Mouse (Mus musculus): ENCODE data around the gene Neurl1a. TPM values are rescaled to one million over a fixed set of nuclear protein-coding genes. Genes with fewer than 3 reads are reported as not detected.

The Neurl1a gene
- polyA plus RNA-seq, 1 experiment from 2014 or later = 5.9 TPM

GRCm38 (mm10) chr19:47213470-47213869, 34.9 kb downstream of the Neurl1a start:
- ATAC-seq (ENCODE audit: low FRiP score, low TSS enrichment) = no peak
- Histone ChIP-seq H3K9ac (ENCODE audit: low read depth, low read length) (no peak overlapping the region), H3K9me3 (ENCODE audit: control insufficient read depth, low read length) (no peaks in the 10 kb centered on the region), H3K4me1 (ENCODE audit: control insufficient read depth, insufficient read depth, low read length) (no peaks in the 10 kb centered on the region), H3K36me3 (ENCODE audit: control insufficient read depth, insufficient read depth, low read length) (no peaks in the 10 kb centered on the region), H3K27me3 (ENCODE audit: control insufficient read depth, insufficient read depth, low read length) (no peaks in the 10 kb centered on the region), H3K4me2 (replicated peaks; ENCODE audit: low read depth, low read length) (no peak overlapping the region), H3K27ac (ENCODE audit: low read depth, low read length) (no peak overlapping the region), H3K4me3 (ENCODE audit: low read length) (no peak overlapping the region)
- 71% methylated on average over 1 of the region's 1 CpGs for WGBS

- ATAC-seq (ENCODE audit: low FRiP score, low TSS enrichment) = no peak
- Histone ChIP-seq H3K27me3 (ENCODE audit: control insufficient read depth, insufficient read depth, low read length) (no peaks in the 10 kb centered on the region), H3K36me3 (ENCODE audit: control insufficient read depth, insufficient read depth, low read length) (no peaks in the 10 kb centered on the region), H3K4me2 (replicated peaks; ENCODE audit: low read depth, low read length) (no peak overlapping the region), H3K27ac (ENCODE audit: low read depth, low read length) (no peak overlapping the region), H3K4me1 (ENCODE audit: control insufficient read depth, insufficient read depth, low read length) (no peaks in the 10 kb centered on the region), H3K9ac (ENCODE audit: low read depth, low read length) (no peak overlapping the region), H3K4me3 (ENCODE audit: low read length) (no peak overlapping the region), H3K9me3 (ENCODE audit: control insufficient read depth, low read length) (no peaks in the 10 kb centered on the region)
- WGBS = 84% methylated on average over 5 of the region's 5 CpGs
These were observed 38.1 kb downstream of the Neurl1a start for GRCm38 (mm10) chr19:47216766-47217165.

GRCm38 (mm10) chr19:47219622-47220021, 41.0 kb downstream of the Neurl1a start:
- 77% methylated on average over 4 of the region's 4 CpGs for WGBS
- H3K9ac ChIP-seq (ENCODE audit: low read depth, low read length) = no peak overlapping the region
- no peaks in the 10 kb centered on the region for H3K27me3 ChIP-seq (ENCODE audit: control insufficient read depth, insufficient read depth, low read length)
- H3K9me3 ChIP-seq (ENCODE audit: control insufficient read depth, low read length) = no peaks in the 10 kb centered on the region
- H3K4me1 ChIP-seq (ENCODE audit: control insufficient read depth, insufficient read depth, low read length) = peaks cover 7% of the 10 kb centered on the region; the same call in 1 of the 2 replicates
- H3K4me2 ChIP-seq (replicated peaks; ENCODE audit: low read depth, low read length) = no peak overlapping the region
- no peak for ATAC-seq (ENCODE audit: low FRiP score, low TSS enrichment)
- no peak overlapping the region for H3K27ac ChIP-seq (ENCODE audit: low read depth, low read length)
- no peak overlapping the region for H3K4me3 ChIP-seq (ENCODE audit: low read length)
- no peaks in the 10 kb centered on the region for H3K36me3 ChIP-seq (ENCODE audit: control insufficient read depth, insufficient read depth, low read length)

- no peak for ATAC-seq (ENCODE audit: low FRiP score, low TSS enrichment)
- Histone ChIP-seq H3K4me2 (replicated peaks; ENCODE audit: low read depth, low read length) (no peak overlapping the region), H3K27me3 (ENCODE audit: control insufficient read depth, insufficient read depth, low read length) (no peaks in the 10 kb centered on the region), H3K9ac (ENCODE audit: low read depth, low read length) (no peak overlapping the region), H3K27ac (ENCODE audit: low read depth, low read length) (no peak overlapping the region), H3K9me3 (ENCODE audit: control insufficient read depth, low read length) (no peaks in the 10 kb centered on the region), H3K36me3 (ENCODE audit: control insufficient read depth, insufficient read depth, low read length) (no peaks in the 10 kb centered on the region), H3K4me1 (ENCODE audit: control insufficient read depth, insufficient read depth, low read length) (peaks cover 7% of the 10 kb centered on the region; the same call in 1 of the 2 replicates), H3K4me3 (ENCODE audit: low read length) (no peak overlapping the region)
- WGBS = 84% methylated on average over 2 of the region's 2 CpGs
These were observed 41.6 kb downstream of the Neurl1a start for GRCm38 (mm10) chr19:47220232-47220631.

- Histone ChIP-seq H3K27me3 (ENCODE audit: control insufficient read depth, insufficient read depth, low read length) (no peaks in the 10 kb centered on the region), H3K4me2 (replicated peaks; ENCODE audit: low read depth, low read length) (no peak overlapping the region), H3K9ac (ENCODE audit: low read depth, low read length) (no peak overlapping the region), H3K9me3 (ENCODE audit: control insufficient read depth, low read length) (no peaks in the 10 kb centered on the region), H3K27ac (ENCODE audit: low read depth, low read length) (no peak overlapping the region), H3K4me3 (ENCODE audit: low read length) (no peak overlapping the region), H3K4me1 (ENCODE audit: control insufficient read depth, insufficient read depth, low read length) (peaks cover 7% of the 10 kb centered on the region; the same call in 1 of the 2 replicates), H3K36me3 (ENCODE audit: control insufficient read depth, insufficient read depth, low read length) (no peaks in the 10 kb centered on the region)
- no peak for ATAC-seq (ENCODE audit: low FRiP score, low TSS enrichment)
- WGBS = 91% methylated on average over 4 of the region's 4 CpGs
These were observed 42.4 kb downstream of the Neurl1a start for GRCm38 (mm10) chr19:47221006-47221405.

- Histone ChIP-seq H3K4me1 (ENCODE audit: control insufficient read depth, insufficient read depth, low read length) (peaks cover 7% of the 10 kb centered on the region; the same call in 1 of the 2 replicates), H3K27ac (ENCODE audit: low read depth, low read length) (no peak overlapping the region), H3K9me3 (ENCODE audit: control insufficient read depth, low read length) (no peaks in the 10 kb centered on the region), H3K36me3 (ENCODE audit: control insufficient read depth, insufficient read depth, low read length) (no peaks in the 10 kb centered on the region), H3K4me3 (ENCODE audit: low read length) (no peak overlapping the region), H3K27me3 (ENCODE audit: control insufficient read depth, insufficient read depth, low read length) (no peaks in the 10 kb centered on the region), H3K9ac (ENCODE audit: low read depth, low read length) (no peak overlapping the region), H3K4me2 (replicated peaks; ENCODE audit: low read depth, low read length) (no peak overlapping the region)
- WGBS = 73% methylated on average over 7 of the region's 7 CpGs
- ATAC-seq (ENCODE audit: low FRiP score, low TSS enrichment) = no peak
These were observed 43.0 kb downstream of the Neurl1a start for GRCm38 (mm10) chr19:47221500-47222153.

GRCm38 (mm10) chr19:47222154-47222840, 43.7 kb downstream of the Neurl1a start:
- ATAC-seq (ENCODE audit: low FRiP score, low TSS enrichment) = peak; percentile 43; the same call in 1 of the 2 replicates
- 79% methylated on average over 8 of the region's 8 CpGs for WGBS
- no peak overlapping the region for H3K4me3 ChIP-seq (ENCODE audit: low read length)

GRCm38 (mm10) chr19:47222841-47223557, 44.4 kb downstream of the Neurl1a start:
- peaks cover 7% of the 10 kb centered on the region; the same call in 1 of the 2 replicates for H3K4me1 ChIP-seq (ENCODE audit: control insufficient read depth, insufficient read depth, low read length)
- H3K36me3 ChIP-seq (ENCODE audit: control insufficient read depth, insufficient read depth, low read length) = no peaks in the 10 kb centered on the region
- H3K9ac ChIP-seq (ENCODE audit: low read depth, low read length) = no peak overlapping the region
- ATAC-seq (ENCODE audit: low FRiP score, low TSS enrichment) = no peak; the same call in 1 of the 2 replicates
- no peaks in the 10 kb centered on the region for H3K27me3 ChIP-seq (ENCODE audit: control insufficient read depth, insufficient read depth, low read length)
- no peak overlapping the region for H3K4me2 ChIP-seq (replicated peaks; ENCODE audit: low read depth, low read length)
- WGBS = 59% methylated on average over 15 of the region's 15 CpGs
- no peak overlapping the region for H3K27ac ChIP-seq (ENCODE audit: low read depth, low read length)
- H3K4me3 ChIP-seq (ENCODE audit: low read length) = no peak overlapping the region
- H3K9me3 ChIP-seq (ENCODE audit: control insufficient read depth, low read length) = no peaks in the 10 kb centered on the region

More at GRCm38 (mm10) chr19:47222154-47222840, 43.7 kb downstream of the Neurl1a start:
- no peak overlapping the region for H3K4me2 ChIP-seq (replicated peaks; ENCODE audit: low read depth, low read length)
- no peaks in the 10 kb centered on the region for H3K9me3 ChIP-seq (ENCODE audit: control insufficient read depth, low read length)
- no peak overlapping the region for H3K27ac ChIP-seq (ENCODE audit: low read depth, low read length)
- H3K36me3 ChIP-seq (ENCODE audit: control insufficient read depth, insufficient read depth, low read length) = no peaks in the 10 kb centered on the region
- H3K4me1 ChIP-seq (ENCODE audit: control insufficient read depth, insufficient read depth, low read length) = peaks cover 7% of the 10 kb centered on the region; the same call in 1 of the 2 replicates
- no peaks in the 10 kb centered on the region for H3K27me3 ChIP-seq (ENCODE audit: control insufficient read depth, insufficient read depth, low read length)
- H3K9ac ChIP-seq (ENCODE audit: low read depth, low read length) = no peak overlapping the region

All from kidney, embryonic 14.5 days (tissue).